Mouse (Mus musculus) neural tube, embryonic 15.5 days (tissue): ENCODE measurements at regions not wholly inside any gene's neighbourhood (a gene's known extent, or its start where the extent isn't known, plus 50 kb on each side); places are given as distances from the start of the nearest gene placed in this dataset.

Experiments
- ATAC-seq: fragments of 200-750 bp; cut with Nextera tagmentation; 2 replicates; pipeline ENCODE4 v1.8.0; 2017; ENCODE audit warnings: mild to moderate bottlenecking, moderate TSS enrichment, moderate library complexity; ENCODE audit not compliant: low FRiP score
- H3K27ac ChIP-seq: fragments of 300-500 bp; sonication (generic); replicated peaks from 2 replicates; pipeline ENCODE4 v1.5.1; 2015; ENCODE audit warnings: mild to moderate bottlenecking, inconsistent platforms
- H3K27me3 ChIP-seq: fragments of 300-500 bp; sonication (generic); replicated peaks from 2 replicates; pipeline ENCODE4 v1.6.1; 2015; ENCODE audit warnings: inconsistent platforms
- H3K36me3 ChIP-seq: fragments of 300-500 bp; sonication (generic); 2 replicates; pipeline ENCODE4 v1.6.1; 2015; ENCODE audit warnings: inconsistent platforms
- H3K4me1 ChIP-seq: fragments of 300-500 bp; sonication (generic); 2 replicates; pipeline ENCODE4 v1.6.1; 2015; ENCODE audit warnings: inconsistent platforms
- H3K4me2 ChIP-seq: fragments of 300-500 bp; sonication (generic); 2 replicates; pipeline ENCODE4 v1.6.1; 2015; ENCODE audit warnings: inconsistent platforms, mild to moderate bottlenecking, moderate library complexity
- H3K4me3 ChIP-seq: fragments of 300-500 bp; sonication (generic); replicated peaks from 2 replicates; pipeline ENCODE4 v1.5.1; 2015; ENCODE audit warnings: mild to moderate bottlenecking, inconsistent platforms
- H3K9ac ChIP-seq: fragments of 300-500 bp; sonication (generic); replicated peaks from 2 replicates; pipeline ENCODE4 v1.6.1; 2015; ENCODE audit warnings: mild to moderate bottlenecking, inconsistent platforms
- H3K9me3 ChIP-seq: fragments of 300-500 bp; sonication (generic); replicated peaks from 2 replicates; pipeline ENCODE4 v1.6.1; 2016; ENCODE audit warnings: inconsistent platforms
- WGBS: fragments of 180-500 bp; shearing (Covaris S2); methylation state at CpG from one replicate; pipeline ENCODE4 v1.1.7; 2015; ENCODE audit warnings: mixed read lengths; 5-methylcytosine and 5-hydroxymethylcytosine counted together

- H3K4me1 ChIP-seq, result peaks cover 28% of the 10 kb centered on the region
- no peak overlapping the region for H3K9ac ChIP-seq
- WGBS, result 90% methylated on average over 3 of the region's 3 CpGs
- no peak overlapping the region for H3K4me2 ChIP-seq
- H3K9me3 ChIP-seq, result no peaks in the 10 kb centered on the region
- ATAC-seq, result no peak
- H3K4me3 ChIP-seq, result no peak overlapping the region
- H3K27ac ChIP-seq, result no peak overlapping the region
- H3K27me3 ChIP-seq, result no peaks in the 10 kb centered on the region
- H3K36me3 ChIP-seq, result no peaks in the 10 kb centered on the region
Measured at GRCm38 (mm10) chr14:25325887-25326286, 133.1 kb upstream of the Zmiz1 start.

DNA sequence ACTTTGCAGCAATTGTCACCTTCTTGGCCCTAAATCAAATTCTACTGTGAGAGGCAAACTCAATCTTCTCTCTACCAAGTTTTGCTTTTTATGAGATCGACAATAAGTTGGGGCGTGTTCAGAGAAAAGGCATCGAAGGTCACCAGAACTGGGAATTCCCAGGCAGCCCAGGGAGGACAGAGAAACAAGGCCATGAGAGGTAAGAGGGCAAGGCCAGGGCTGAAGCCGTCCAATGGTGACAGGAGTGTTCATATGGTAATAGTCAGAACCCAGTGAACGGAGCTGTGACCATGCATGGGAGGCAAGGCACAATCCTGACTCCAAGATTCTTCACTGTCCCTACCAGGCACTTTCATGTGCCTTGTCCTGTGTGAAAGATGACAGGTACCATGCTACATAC, 130.8 kb upstream of the Zmiz1 start:
- Histone ChIP-seq H3K4me3 (no peak overlapping the region), H3K4me1 (peaks cover 13% of the 10 kb centered on the region), H3K27ac (no peak overlapping the region), H3K27me3 (no peaks in the 10 kb centered on the region), H3K9ac (no peak overlapping the region), H3K4me2 (no peak overlapping the region), H3K36me3 (no peaks in the 10 kb centered on the region), H3K9me3 (no peaks in the 10 kb centered on the region)
- WGBS, result 75% methylated on average over 5 of the region's 5 CpGs
- ATAC-seq, result no peak

DNA sequence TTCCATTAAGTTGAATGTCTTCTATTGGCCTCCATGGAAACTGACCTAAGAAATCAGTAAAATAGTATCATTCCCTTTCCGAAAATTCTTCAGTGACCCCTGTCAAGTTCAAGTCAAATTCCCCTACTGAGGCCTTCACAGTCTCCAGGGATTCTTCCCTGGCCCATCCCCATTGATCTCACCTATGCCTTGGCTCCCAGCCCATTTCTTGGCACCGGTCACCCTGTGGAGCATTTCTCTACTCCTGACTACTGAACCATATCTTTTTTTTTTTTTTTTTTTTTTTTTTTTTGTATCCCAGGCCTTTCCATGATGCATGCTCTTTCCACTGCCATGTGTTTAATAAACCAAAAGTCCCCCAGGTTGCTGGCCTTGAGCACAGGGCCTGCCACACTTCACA, 124.8 kb upstream of the Zmiz1 start:
- Histone ChIP-seq H3K9me3 (no peaks in the 10 kb centered on the region), H3K9ac (no peak overlapping the region), H3K27me3 (no peaks in the 10 kb centered on the region), H3K36me3 (no peaks in the 10 kb centered on the region), H3K4me1 (peaks cover 8% of the 10 kb centered on the region), H3K4me2 (no peak overlapping the region), H3K27ac (no peak overlapping the region), H3K4me3 (no peak overlapping the region)
- ATAC-seq, result no peak
- 91% methylated on average over 2 of the region's 2 CpGs for WGBS

- Histone ChIP-seq H3K27me3 (no peaks in the 10 kb centered on the region), H3K9me3 (no peaks in the 10 kb centered on the region), H3K36me3 (no peaks in the 10 kb centered on the region), H3K4me3 (no peak overlapping the region), H3K9ac (no peak overlapping the region), H3K27ac (no peak overlapping the region), H3K4me1 (peaks cover 19% of the 10 kb centered on the region), H3K4me2 (no peak overlapping the region)
- WGBS, result 95% methylated on average over 1 of the region's 1 CpGs
- no peak for ATAC-seq
Measured at GRCm38 (mm10) chr14:25336875-25337274, 122.1 kb upstream of the Zmiz1 start.

GRCm38 (mm10) chr14:25338404-25339051, 120.5 kb upstream of the Zmiz1 start:
- Histone ChIP-seq H3K4me1 (peaks cover 24% of the 10 kb centered on the region), H3K9ac (no peak overlapping the region), H3K4me3 (no peak overlapping the region), H3K27me3 (no peaks in the 10 kb centered on the region), H3K9me3 (no peaks in the 10 kb centered on the region), H3K27ac (no peak overlapping the region), H3K4me2 (no peak overlapping the region), H3K36me3 (no peaks in the 10 kb centered on the region)
- WGBS, result 62% methylated on average over 9 of the region's 9 CpGs
- no peak for ATAC-seq

GRCm38 (mm10) chr14:25340845-25341244, 118.1 kb upstream of the Zmiz1 start:
- 69% methylated on average over 9 of the region's 9 CpGs for WGBS
- Histone ChIP-seq H3K9me3 (no peaks in the 10 kb centered on the region), H3K4me1 (peaks cover 30% of the 10 kb centered on the region), H3K27ac (0 out of 2 replicates have a peak overlapping the region, but pooled peaks have one; percentile 28), H3K27me3 (no peaks in the 10 kb centered on the region), H3K36me3 (no peaks in the 10 kb centered on the region), H3K4me2 (no peak overlapping the region), H3K4me3 (no peak overlapping the region), H3K9ac (no peak overlapping the region)
- ATAC-seq, result no peak

DNA sequence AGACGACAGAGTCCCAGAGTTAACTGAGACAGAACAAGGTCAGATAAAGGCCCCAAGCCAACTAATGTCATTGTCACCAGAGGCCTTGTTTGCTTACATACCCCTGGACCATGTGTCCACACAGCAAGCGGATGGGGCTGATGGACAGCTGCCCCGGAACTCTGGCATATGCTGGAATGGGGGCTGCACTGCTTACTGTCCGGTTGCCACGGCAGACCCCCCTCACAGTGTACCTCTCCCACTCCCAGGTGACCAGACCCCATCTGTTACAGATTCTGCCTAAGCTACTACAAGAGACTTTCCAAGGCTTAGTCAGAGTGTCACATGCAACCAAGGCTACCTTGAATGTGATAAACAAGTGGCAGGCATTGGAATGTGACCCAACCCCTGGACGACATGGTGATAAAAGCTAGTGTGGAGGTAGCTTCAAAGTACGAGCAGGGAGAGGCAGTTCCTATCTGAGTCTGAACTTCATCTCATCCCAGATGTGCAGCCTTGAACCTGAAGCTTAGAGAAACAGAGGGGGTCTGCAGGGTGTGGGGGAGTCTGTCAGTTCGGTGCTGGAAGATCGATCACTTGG, 117.0 kb upstream of the Zmiz1 start:
- no peaks in the 10 kb centered on the region for H3K36me3 ChIP-seq
- no peak overlapping the region for H3K4me2 ChIP-seq
- H3K4me3 ChIP-seq, result no peak overlapping the region
- no peaks in the 10 kb centered on the region for H3K27me3 ChIP-seq
- no peak overlapping the region for H3K27ac ChIP-seq
- no peak overlapping the region for H3K9ac ChIP-seq
- WGBS, result 70% methylated on average over 9 of the region's 9 CpGs
- H3K4me1 ChIP-seq, result peaks cover 30% of the 10 kb centered on the region
- ATAC-seq, result no peak
- no peaks in the 10 kb centered on the region for H3K9me3 ChIP-seq

DNA sequence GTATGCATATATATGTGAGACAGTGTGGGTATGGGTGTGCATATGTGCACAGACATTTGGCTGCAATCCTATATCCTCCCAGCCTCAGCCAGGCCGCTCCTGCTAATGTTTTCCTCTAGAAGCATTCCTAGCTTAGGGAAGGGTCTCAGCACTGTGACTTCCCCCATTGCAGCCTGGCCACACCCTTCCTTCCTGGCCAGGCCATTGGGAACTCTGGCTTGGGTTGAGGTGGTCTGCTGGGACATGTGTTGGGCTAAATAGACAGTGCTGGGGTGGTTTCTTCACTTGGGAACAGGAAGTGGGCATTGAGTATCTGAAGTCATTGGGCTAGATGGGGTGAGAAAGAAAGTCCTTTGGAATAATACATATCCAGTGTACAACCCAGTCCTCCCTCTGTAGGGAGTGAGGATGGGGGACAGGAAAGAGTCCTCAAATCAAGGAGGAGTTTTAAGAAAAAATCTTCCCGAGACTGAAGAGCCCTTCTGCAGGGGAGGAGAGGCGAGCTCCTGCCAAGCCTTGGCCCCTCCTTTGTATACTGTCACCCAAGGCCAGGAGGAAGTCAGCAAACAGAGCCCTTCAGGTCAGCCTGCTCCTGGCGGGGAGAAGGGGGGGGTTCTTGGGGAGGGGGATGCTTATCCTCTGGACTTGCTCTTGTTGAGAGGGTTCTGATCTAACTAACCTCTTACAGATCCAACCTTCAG, 116.0 kb upstream of the Zmiz1 start:
- Histone ChIP-seq H3K9ac (no peak overlapping the region), H3K27ac (0 out of 2 replicates have a peak overlapping the region, but pooled peaks have one; percentile 23), H3K27me3 (no peaks in the 10 kb centered on the region), H3K4me3 (no peak overlapping the region), H3K36me3 (no peaks in the 10 kb centered on the region), H3K4me2 (no peak overlapping the region), H3K4me1 (peaks cover 30% of the 10 kb centered on the region), H3K9me3 (no peaks in the 10 kb centered on the region)
- WGBS, result 62% methylated on average over 4 of the region's 4 CpGs
- no peak for ATAC-seq

DNA sequence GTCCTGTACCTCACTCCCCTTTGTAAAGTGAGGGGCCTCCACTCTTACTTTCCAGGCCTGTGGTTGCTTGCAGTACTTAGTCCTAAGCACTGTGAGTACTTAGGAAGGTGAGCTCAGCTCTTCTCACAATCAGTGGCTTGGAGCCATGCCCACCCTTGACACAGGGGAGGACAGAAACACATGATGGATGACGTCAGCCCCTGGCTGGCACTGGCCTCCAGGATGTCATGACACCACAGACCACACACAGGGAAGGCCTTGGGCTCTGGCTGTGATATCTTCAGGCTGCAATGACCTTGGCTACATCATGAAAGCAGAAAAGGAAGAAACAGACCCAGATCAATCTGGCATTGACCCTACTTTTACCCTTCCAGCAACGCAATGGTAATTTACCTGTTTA, 113.0 kb upstream of the Zmiz1 start:
- no peaks in the 10 kb centered on the region for H3K27me3 ChIP-seq
- no peak overlapping the region for H3K4me2 ChIP-seq
- no peak overlapping the region for H3K4me3 ChIP-seq
- no peaks in the 10 kb centered on the region for H3K36me3 ChIP-seq
- ATAC-seq, result no peak
- H3K27ac ChIP-seq, result no peak overlapping the region
- 56% methylated on average over 2 of the region's 2 CpGs for WGBS
- H3K4me1 ChIP-seq, result peaks cover 17% of the 10 kb centered on the region
- no peaks in the 10 kb centered on the region for H3K9me3 ChIP-seq
- H3K9ac ChIP-seq, result no peak overlapping the region

- Histone ChIP-seq H3K27ac (no peak overlapping the region), H3K4me3 (no peak overlapping the region), H3K4me2 (no peak overlapping the region), H3K27me3 (no peaks in the 10 kb centered on the region), H3K36me3 (no peaks in the 10 kb centered on the region), H3K4me1 (peaks cover 10% of the 10 kb centered on the region), H3K9me3 (no peaks in the 10 kb centered on the region), H3K9ac (no peak overlapping the region)
- ATAC-seq, result no peak
- WGBS, result 72% methylated on average over 7 of the region's 7 CpGs
Measured at GRCm38 (mm10) chr14:25346813-25347610, 112.0 kb upstream of the Zmiz1 start.

DNA sequence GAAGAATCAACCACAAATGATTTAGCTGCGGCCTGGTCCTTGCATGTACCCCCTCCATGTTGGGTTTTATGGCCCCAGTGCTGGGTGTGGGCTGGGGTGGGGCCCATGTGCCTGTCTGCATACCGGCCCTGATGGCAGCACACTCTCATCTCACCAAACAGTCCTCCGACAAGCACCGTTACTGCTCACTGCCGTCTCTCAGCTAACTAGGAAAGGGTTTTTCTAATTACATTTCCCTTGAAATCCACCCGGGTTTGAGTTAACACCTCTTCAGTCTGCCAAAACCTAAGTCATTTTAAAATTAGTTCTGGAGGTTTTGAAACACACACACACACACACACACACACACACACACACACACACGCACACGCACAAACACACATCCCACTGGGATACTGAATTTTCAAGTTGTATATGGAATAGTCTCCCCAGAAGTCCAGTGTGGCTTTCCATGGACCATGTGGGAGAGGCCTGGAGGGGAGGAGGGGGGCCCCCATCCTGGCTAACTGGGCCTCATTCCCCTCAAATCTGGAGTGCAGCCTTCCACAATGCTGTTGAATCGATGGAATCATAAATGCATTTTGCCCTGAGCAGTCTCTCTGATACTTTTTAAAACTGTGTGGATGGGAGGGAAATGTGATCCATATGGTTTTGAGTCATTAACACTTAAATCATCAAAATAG, 108.6 kb upstream of the Zmiz1 start:
- Histone ChIP-seq H3K27me3 (no peaks in the 10 kb centered on the region), H3K4me3 (no peak overlapping the region), H3K4me1 (no peaks in the 10 kb centered on the region), H3K9ac (no peak overlapping the region), H3K4me2 (no peak overlapping the region), H3K9me3 (no peaks in the 10 kb centered on the region), H3K27ac (no peak overlapping the region), H3K36me3 (no peaks in the 10 kb centered on the region)
- no peak for ATAC-seq
- WGBS, result 57% methylated on average over 9 of the region's 9 CpGs
